Mouse (Mus musculus) frontal cortex, postnatal 36 days (tissue): ENCODE measurements at regions not wholly inside any gene's neighbourhood (a gene's known extent, or its start where the extent isn't known, plus 50 kb on each side); places are given as distances from the start of the nearest gene placed in this dataset.
A peak's percentile ranks its signal among the peaks of the same experiment; 100 is the strongest.
"Not testable (repeated sequence)": the region's sequence is repeated elsewhere in the genome, so short reads cannot be mapped to it uniquely, and the experiment has no call there.

Source experiments
- DNase-seq, 2 experiments: peaks; one replicate each; pipeline ENCODE4 v3.0.0; 2022; ENCODE audit warnings: low spot score in 2 of 2

DNA sequence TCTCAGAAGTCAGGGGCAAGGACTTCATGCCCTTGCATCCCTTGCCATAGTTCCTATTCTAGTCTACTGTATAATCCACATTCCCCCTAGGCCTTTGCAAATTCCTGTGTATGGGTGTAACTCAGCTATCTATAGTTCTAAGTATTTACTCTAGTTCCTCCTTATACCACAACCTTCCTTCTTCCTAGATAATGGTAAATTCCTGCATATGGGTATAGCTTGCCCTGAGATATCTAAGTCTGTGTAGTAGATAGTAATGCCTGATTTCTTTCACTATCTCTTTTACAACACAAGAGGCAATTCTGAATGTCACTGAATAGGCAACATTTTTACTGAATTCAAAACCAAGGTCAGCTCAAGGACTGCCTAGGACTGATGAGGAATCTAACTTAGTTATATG, 1000.2 kb downstream of the Kcnt2 start:
- not testable (repeated sequence) for DNase-seq

DNA sequence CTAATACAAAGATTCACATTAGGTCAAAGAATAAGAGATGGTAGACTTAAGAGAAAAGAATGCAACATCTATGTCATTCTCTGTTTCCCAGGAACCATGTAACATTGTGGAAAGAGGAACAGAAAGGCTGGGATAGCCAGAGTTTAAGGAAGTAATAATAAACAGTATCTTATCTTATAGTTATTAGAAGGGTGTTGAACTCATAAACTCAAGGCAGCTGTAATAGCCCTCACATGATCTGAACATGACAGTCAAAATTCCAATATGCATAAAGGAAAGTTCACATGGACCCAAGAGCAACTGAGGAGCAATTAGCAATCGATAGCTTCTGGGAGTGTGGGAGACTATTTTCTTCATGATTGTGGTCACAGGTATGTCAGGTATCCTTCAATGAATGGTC, 1028.8 kb downstream of the Kcnt2 start:
- DNase-seq = no peak

DNA sequence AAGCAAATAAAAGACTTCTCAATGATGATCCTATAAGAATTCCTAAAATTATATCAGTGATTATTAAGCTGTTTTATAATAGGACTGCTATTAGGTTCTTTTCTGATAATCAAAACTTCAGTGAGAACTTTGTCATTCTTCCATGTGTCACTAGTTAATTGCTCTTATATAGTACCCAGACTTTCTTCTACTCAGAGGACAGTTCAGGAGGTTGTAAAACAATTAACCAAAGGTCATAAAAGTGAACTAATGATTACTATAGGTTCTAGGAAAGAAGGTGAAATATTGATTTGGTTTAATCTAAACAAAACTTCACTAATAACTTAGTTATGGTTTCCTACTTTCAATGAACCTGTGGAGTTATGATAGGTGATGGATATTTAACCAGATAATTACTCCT, 1035.6 kb downstream of the Kcnt2 start:
- DNase-seq = no peak

DNA sequence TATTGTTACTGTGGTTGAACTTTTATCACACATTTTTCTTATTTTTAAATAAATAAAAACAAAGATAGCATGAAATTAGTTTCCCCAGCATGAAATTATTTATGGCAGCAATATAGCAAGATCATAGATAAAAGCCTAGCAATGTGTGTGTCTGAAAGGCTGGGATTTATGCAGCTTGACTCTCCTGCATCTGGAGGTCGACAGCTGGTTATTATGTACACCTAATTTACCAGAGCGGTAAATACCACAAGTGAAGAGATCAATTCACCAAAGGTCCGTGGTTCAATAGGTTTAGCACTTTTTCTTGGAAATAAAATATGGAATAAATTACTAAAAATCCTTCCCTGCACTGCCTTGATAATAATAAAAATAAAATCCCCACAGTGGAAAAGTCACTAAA, 1077.0 kb downstream of the Kcnt2 start:
- DNase-seq = no peak

DNA sequence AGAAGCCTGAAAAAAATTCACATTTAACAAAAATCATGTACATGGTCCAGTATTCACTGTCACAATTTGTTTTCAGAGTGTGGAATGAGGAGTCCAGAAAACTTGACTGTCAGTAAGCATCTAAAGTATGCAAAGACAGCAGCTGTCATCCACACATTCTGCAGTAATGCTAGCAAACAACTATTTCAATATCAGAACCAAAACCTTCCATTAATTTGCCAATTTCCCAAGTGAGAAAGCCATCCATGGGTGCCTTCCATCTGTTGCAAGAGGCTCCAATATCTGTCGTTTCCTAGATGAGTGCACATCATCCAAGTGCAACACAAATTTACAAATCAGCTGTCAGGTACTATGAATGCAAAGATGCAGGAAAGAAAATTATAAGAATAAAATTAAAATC, 1092.1 kb downstream of the Kcnt2 start:
- DNase-seq = no peak

DNA sequence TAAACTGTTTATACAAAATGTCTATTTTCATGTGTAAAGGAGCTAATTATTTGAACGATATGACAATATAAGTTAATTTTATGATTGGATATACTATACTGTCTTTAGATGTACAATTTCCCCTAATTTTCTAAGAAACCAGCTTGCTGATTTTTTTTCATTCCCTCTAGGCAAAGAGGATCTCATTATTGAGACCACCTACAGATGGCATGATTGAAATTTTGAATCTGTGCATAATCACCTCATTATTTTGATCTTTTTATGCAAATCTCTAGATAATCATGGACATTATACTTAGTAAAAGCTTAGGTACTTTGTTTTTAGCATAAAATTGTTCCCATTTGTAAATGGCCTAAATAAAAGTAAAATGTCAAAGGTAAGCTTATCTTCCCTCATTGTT, 1123.5 kb downstream of the Kcnt2 start:
- no peak for DNase-seq

DNA sequence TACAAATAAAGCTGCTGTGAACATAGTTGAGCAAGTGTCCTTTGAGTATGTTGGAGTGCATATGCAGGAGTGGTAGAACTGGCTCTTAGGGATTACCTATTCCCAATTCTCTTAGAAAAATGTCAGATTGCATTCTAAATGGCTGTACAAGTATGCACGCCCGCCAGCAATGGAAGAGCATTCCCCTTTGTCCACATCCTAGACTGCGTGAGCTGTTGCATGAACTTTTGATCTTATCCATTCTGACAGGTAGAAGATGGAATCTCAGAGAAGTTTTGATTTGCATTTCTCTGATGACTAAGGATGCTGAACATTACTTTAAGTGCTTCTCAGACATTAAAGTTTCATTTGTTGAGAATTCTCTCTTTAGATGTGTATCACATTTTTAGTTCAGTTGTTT, 1130.0 kb downstream of the Kcnt2 start:
- no peak for DNase-seq

DNA sequence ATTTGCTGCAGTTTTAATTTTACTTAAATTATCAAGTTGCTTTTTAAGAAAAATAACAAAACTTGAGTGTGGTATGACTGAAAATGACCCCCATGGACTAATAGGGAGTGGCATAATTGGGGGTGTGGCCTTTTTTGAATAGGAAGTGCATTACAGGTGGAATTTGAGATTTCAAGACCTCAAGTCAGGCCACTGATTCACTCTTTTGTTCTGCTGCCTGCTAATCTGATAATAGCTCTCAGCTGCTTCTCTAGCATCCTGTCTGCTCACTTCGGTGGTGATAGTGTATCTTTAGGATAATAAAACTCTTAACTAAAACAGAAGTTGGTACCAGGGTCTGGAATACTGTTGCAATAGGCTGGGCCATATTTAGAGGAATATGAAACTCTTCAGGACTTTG, 1155.4 kb downstream of the Kcnt2 start:
- no peak for DNase-seq

DNA sequence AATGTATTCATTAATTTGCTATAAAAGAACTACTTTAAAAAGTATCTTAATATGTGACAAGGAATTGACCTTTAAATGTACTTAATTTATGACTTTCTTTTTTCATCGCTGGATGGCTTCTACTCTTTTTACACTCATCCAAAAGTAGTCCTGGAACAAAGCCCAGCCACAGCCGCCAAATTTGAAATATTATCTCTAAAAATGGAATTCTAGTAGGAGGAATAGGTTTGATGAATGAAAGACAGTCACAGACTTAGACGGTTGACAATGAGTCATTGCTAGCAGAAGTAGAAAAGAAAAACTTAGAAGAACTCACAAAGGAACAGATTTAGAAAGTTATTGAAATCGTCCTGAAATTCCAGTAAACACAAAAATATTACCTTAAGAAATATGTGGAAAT, 1183.7 kb downstream of the Kcnt2 start:
- peak; percentile 55 to 85 for DNase-seq

DNA sequence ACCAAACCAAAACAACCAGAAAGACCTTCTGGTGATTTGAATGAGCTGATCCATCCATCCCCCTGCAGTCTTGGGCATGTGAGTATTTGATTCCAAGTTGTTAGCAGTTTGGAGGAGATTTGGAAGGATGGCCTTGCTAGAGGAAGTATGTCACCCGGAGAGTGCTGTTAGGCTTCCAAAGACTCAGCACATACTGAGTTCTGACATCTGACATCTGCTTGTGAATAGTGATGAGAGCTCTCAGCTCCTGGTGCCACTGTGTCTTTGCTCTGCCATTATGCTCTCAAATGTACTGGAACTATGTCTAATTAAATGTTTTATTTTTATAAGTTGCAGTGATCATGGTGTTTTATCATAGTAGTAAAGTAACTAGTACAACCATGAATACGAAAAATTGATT, 1184.2 kb downstream of the Kcnt2 start:
- peak; percentile 3 to 8 for DNase-seq

DNA sequence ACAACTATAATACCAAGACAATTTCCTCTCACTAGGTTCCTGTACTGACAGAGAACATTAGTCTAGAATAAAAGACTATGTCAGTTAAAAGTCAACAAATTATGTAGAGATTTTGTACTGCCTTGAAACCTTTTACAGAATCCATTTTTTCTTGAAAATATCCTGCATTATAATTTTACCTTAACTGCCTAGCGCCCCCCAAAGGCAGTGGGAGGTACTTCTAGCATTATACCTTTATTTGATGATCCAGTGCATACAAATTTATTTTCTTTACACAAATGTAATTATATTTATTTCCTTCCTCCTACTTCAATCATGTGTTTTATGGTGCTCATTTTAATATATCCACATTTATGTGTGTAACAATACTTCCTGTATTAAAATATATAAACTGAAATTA, 1189.5 kb downstream of the Kcnt2 start:
- no peak for DNase-seq

DNA sequence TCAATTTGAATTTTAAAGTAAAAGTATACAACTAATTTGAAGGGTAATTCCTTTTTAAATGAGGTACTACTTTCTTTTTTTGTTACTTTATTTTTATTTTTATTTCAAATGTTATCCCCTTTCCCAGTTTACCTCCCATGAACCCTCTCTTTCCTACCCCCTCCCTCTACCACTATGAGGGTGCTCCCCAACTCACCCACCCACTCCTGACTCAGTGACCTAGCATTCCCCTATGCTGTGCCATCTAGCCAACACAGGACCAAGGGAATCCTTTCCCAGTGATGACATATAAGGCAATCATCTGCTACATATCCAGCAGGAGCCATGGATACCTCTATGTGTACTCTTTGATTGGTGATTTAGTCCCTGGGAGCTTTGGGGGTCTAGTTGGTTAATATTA, 1194.3 kb downstream of the Kcnt2 start:
- no peak for DNase-seq

DNA sequence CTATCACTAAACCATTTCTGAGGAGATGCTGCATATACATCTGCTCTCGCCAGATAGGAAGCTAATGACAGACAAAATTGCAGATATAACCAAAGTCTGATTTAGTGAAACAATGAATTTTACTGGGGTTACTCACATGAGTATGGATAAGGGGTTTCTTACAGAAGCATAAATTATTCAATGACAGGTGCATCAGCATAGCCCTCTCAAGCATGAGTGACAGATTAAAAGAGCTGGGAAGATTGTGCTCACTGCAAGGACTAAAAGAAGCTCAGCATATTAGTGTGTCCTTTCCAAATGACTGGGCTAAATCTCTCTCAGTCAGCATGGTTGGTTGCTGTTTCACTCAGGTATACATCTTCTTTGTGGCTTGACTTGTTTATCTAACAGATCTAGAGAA, 1205.0 kb downstream of the Kcnt2 start:
- DNase-seq = no peak

DNA sequence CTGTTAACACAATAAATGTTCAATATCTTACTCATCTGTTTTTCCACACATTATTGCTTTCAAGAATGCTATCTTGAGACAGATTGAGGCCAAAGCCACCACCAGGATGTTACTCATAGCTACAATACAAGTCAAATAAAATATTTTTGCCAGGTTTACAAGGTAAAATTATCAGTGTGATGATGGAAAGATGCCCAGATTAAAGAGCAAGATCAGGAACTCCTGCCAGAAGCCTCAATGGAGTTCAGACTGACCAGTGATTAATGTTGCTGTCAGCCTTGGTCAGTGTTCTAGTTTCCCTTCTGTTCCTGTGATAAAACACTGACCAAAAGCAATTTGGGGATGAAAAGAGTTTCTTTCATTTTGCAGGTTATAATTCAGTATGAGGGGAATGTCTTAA, 1218.6 kb downstream of the Kcnt2 start:
- no peak for DNase-seq
